Mouse (Mus musculus): ENCODE results near the gene Gm17535. TPM values are rescaled to one million over a fixed set of nuclear protein-coding genes. Genes with fewer than 3 reads are reported as not detected.
"Not testable (repeated sequence)": the region's sequence is repeated elsewhere in the genome, so short reads cannot be mapped to it uniquely, and the experiment has no call there.

Gm17535 gene
- not detected for total RNA-seq (2022)

GRCm38 (mm10) chr9:3034299-3034698 is at the start of gene Gm17535:
TSS of gene Gm17535 (plus strand) at chr9:3034599.
- not testable (repeated sequence) for DNase-seq (ENCODE audit: low spot score in 2 of 2)

- DNase-seq (ENCODE audit: low spot score in 2 of 2): peak; percentile 2 to 7
Measured at GRCm38 (mm10) chr9:3000445-3000972, 33.9 kb upstream of the Gm17535 start, which contains the start of gene Gm10722. TSS of gene Gm10722 (plus strand) at chr9:3000922.

GRCm38 (mm10) chr9:3001006-3001405 is 33.4 kb upstream of the Gm17535 start:
- peak; percentile 7 to 14 for DNase-seq (ENCODE audit: low spot score in 2 of 2)

GRCm38 (mm10) chr9:3001948-3002659 is 32.3 kb upstream of the Gm17535 start:
- DNase-seq (ENCODE audit: low spot score in 2 of 2): peak; percentile 97 to 99

GRCm38 (mm10) chr9:3002794-3003396 is 31.5 kb upstream of the Gm17535 start, which contains the start of gene Gm11168:
TSS of gene Gm11168 (plus strand) at chr9:3003346.
- not testable (repeated sequence) for DNase-seq (ENCODE audit: low spot score in 2 of 2)

GRCm38 (mm10) chr9:3006179-3006578 is 28.2 kb upstream of the Gm17535 start:
- not testable (repeated sequence) for DNase-seq (ENCODE audit: low spot score in 2 of 2)

- peak; percentile 98 to 99 for DNase-seq (ENCODE audit: low spot score in 2 of 2)
Measured at GRCm38 (mm10) chr9:3006636-3007035, 27.8 kb upstream of the Gm17535 start.

GRCm38 (mm10) chr9:3007272-3007671 is 27.1 kb upstream of the Gm17535 start:
- not testable (repeated sequence) for DNase-seq (ENCODE audit: low spot score in 2 of 2)

- DNase-seq (ENCODE audit: low spot score in 2 of 2): not testable (repeated sequence)
Measured at GRCm38 (mm10) chr9:3009331-3009730, 25.1 kb upstream of the Gm17535 start.

GRCm38 (mm10) chr9:3012054-3012621 is 22.3 kb upstream of the Gm17535 start:
- DNase-seq (ENCODE audit: low spot score in 2 of 2): not testable (repeated sequence)

- DNase-seq (ENCODE audit: low spot score in 2 of 2): not testable (repeated sequence)
Measured at GRCm38 (mm10) chr9:3012733-3013279, 21.6 kb upstream of the Gm17535 start, which contains the start of gene Gm10721. TSS of gene Gm10721 (plus strand) at chr9:3013140.

- DNase-seq (ENCODE audit: low spot score in 2 of 2): not testable (repeated sequence)
Measured at GRCm38 (mm10) chr9:3015354-3015753, 19.0 kb upstream of the Gm17535 start, which contains the start of gene Gm10720. TSS of gene Gm10720 (plus strand) at chr9:3015654.

- not testable (repeated sequence) for DNase-seq (ENCODE audit: low spot score in 2 of 2)
Measured at GRCm38 (mm10) chr9:3015896-3016295, 18.5 kb upstream of the Gm17535 start.

GRCm38 (mm10) chr9:3017108-3017507 is 17.3 kb upstream of the Gm17535 start, which contains the start of gene Gm10719:
TSS of gene Gm10719 (plus strand) at chr9:3017408.
- not testable (repeated sequence) for DNase-seq (ENCODE audit: low spot score in 2 of 2)

- peak in 1 of 2 experiments; percentile 98 for DNase-seq (ENCODE audit: low spot score in 2 of 2)
Measured at GRCm38 (mm10) chr9:3018944-3019343, 15.5 kb upstream of the Gm17535 start.

- DNase-seq (ENCODE audit: low spot score in 2 of 2): peak; percentile 35 to 62
Measured at GRCm38 (mm10) chr9:3019835-3020727, 14.3 kb upstream of the Gm17535 start.

- peak; percentile 67 to 80 for DNase-seq (ENCODE audit: low spot score in 2 of 2)
Measured at GRCm38 (mm10) chr9:3022316-3023008, 11.9 kb upstream of the Gm17535 start.

GRCm38 (mm10) chr9:3023312-3023984 is 11.0 kb upstream of the Gm17535 start, which contains the start of gene Gm10718:
TSS of gene Gm10718 (plus strand) at chr9:3023547.
- DNase-seq (ENCODE audit: low spot score in 2 of 2): peak; percentile 20 to 37

Measured in layer of hippocampus, adult 8-10 months (tissue).